Comparison of ENCODE assay signal across 19 mouse cellular contexts in the genomic region with DNA sequence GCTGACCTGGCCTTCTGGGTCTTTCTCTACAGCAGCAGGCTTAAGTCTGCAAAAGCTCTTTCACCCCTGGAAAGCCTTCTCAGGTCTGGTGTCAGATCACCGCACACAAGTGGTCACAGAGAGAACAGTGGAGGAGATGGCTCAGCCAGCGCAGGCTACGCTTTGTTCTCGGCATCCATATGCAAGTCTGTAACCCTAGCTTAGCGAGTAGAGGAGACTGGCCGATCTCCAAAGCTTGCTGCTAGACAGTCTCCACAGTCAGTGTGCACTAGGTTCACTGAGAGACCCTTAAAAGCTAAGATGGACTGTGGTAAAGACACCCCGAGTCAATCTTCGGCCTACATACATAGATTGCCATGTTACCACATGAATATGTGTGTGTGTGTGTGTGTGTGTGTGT.
A peak's percentile ranks its signal among the peaks of the same experiment; 100 is the strongest.
DNase-seq lines count a peak whose midpoint lies in the region; ATAC-seq and TF ChIP-seq lines count a peak whose summit lies in the region.
"Had no signal": no experiment of that assay in that cellular context is flagged by ENCODE, and none has a peak within 500 bp of the region (broad histone marks: within the 10 kb centered on the region; RNA-seq: fewer than 3 reads in every experiment).

No protein-coding gene starts in this region.

- no peaks in the 10 kb centered on the region for H3K27me3 ChIP-seq in heart, embryonic 13.5 days (replicated peaks)
- H3K27me3 ChIP-seq in embryonic facial prominence, embryonic 13.5 days, result no peaks in the 10 kb centered on the region
- no peaks in the 10 kb centered on the region for H3K27me3 ChIP-seq in neural tube, embryonic 14.5 days (ENCODE audit: control insufficient read depth, insufficient read depth, low read length)
- H3K27me3 ChIP-seq: liver, embryonic 13.5 days; megakaryocyte, embryonic 14.5 days had no signal

- peak overlapping the region; percentile 59; the same call in 1 of the 2 replicates for H3K9ac ChIP-seq in heart, embryonic 13.5 days
- H3K9ac ChIP-seq in embryonic facial prominence, embryonic 13.5 days, result 0 out of 2 replicates have a peak overlapping the region, but pooled peaks have one; percentile 8
- H3K9ac ChIP-seq in neural tube, embryonic 14.5 days (replicated peaks; ENCODE audit: low read depth, low read length), result no peak overlapping the region
- H3K9ac ChIP-seq: liver, embryonic 13.5 days had no signal

- H3K4me2 ChIP-seq in heart, embryonic 13.5 days, result no peak overlapping the region
- H3K4me2 ChIP-seq in embryonic facial prominence, embryonic 13.5 days, result no peak overlapping the region
- H3K4me2 ChIP-seq in neural tube, embryonic 14.5 days (ENCODE audit: low read depth, low read length), result no peak overlapping the region
- H3K4me2 ChIP-seq: liver, embryonic 13.5 days had no signal

- no peaks in the 10 kb centered on the region for H3K36me3 ChIP-seq in heart, embryonic 13.5 days
- H3K36me3 ChIP-seq in embryonic facial prominence, embryonic 13.5 days, result 0 out of 2 replicates have a peak, but pooled peaks cover 2% of the 10 kb centered on the region
- no peaks in the 10 kb centered on the region for H3K36me3 ChIP-seq in neural tube, embryonic 14.5 days (ENCODE audit: control insufficient read depth, insufficient read depth, low read length)
- H3K36me3 ChIP-seq: liver, embryonic 13.5 days had no signal

- 0 out of 2 replicates have a peak overlapping the region, but pooled peaks have one; percentile 39 for H3K27ac ChIP-seq in heart, embryonic 13.5 days (replicated peaks)
- H3K27ac ChIP-seq in layer of hippocampus, adult 2 months, result peak overlapping the region; percentile 89
- 0 out of 2 replicates have a peak overlapping the region, but pooled peaks have one; percentile 74 for H3K27ac ChIP-seq in embryonic facial prominence, embryonic 13.5 days
- H3K27ac ChIP-seq in neural tube, embryonic 14.5 days (ENCODE audit: low read depth, low read length), result 0 out of 2 replicates have a peak overlapping the region, but pooled peaks have one; percentile 67
- H3K27ac ChIP-seq: liver, embryonic 13.5 days had no signal

- H3K4me3 ChIP-seq in heart, embryonic 13.5 days, result no peak overlapping the region
- no peak overlapping the region for H3K4me3 ChIP-seq in layer of hippocampus, adult 2 months
- H3K4me3 ChIP-seq in embryonic facial prominence, embryonic 13.5 days, result no peak overlapping the region
- H3K4me3 ChIP-seq in neural tube, embryonic 14.5 days (ENCODE audit: low read depth, low read length), result no peak overlapping the region
- H3K4me3 ChIP-seq: gastrocnemius, adult 2 months; liver, embryonic 13.5 days; megakaryocyte, embryonic 14.5 days had no signal

- H3K9me3 ChIP-seq in heart, embryonic 13.5 days, result no peaks in the 10 kb centered on the region
- no peaks in the 10 kb centered on the region for H3K9me3 ChIP-seq in embryonic facial prominence, embryonic 13.5 days
- H3K9me3 ChIP-seq in neural tube, embryonic 14.5 days (ENCODE audit: control insufficient read depth, low read length), result no peaks in the 10 kb centered on the region
- H3K9me3 ChIP-seq: liver, embryonic 13.5 days; megakaryocyte, embryonic 14.5 days had no signal

- DNase-seq in heart, postnatal 4 days, result no peak
- no peak for DNase-seq in layer of hippocampus, adult 2 months (ENCODE audit: low spot score in 2 of 2)
- no peak for DNase-seq in layer of hippocampus, adult 8-10 months (ENCODE audit: low spot score in 2 of 2)
- DNase-seq in adipocyte (ENCODE audit: low spot score), result no peak
- DNase-seq in left cerebral cortex, adult 9 months (ENCODE audit: low spot score in 2 of 2), result no peak
- DNase-seq: adrenal gland, postnatal 10 days; cerebellum, adult 11 months; cerebellum, postnatal 25 days; gastrocnemius, adult 2 months; heart, postnatal 10 days; kidney, postnatal 10 days; liver, embryonic 13.5 days; lung, postnatal 10 days; retina, postnatal 1 day; thymus, adult 2 months had no signal

- no peak for ATAC-seq in heart, embryonic 13.5 days (ENCODE audit: extremely low read depth, insufficient number of reproducible peaks, low FRiP score, low TSS enrichment)
- ATAC-seq in embryonic facial prominence, embryonic 13.5 days (ENCODE audit: insufficient number of reproducible peaks, insufficient read depth, low FRiP score, low TSS enrichment, low read depth), result no peak
- no peak for ATAC-seq in neural tube, embryonic 14.5 days (ENCODE audit: low read depth)

- 81% methylated on average over 8 of the region's 8 CpGs for WGBS in heart, embryonic 13.5 days
- WGBS in embryonic facial prominence, embryonic 13.5 days, result 66% methylated on average over 8 of the region's 8 CpGs
- 77% methylated on average over 8 of the region's 8 CpGs for WGBS in neural tube, embryonic 14.5 days

- no peak for TF ChIP-seq CTCF in layer of hippocampus, adult 2 months (conservative IDR thresholded peaks at IDR 0.05)

- peaks cover 75% of the 10 kb centered on the region for H3K4me1 ChIP-seq in heart, embryonic 13.5 days
- H3K4me1 ChIP-seq in embryonic facial prominence, embryonic 13.5 days, result peaks cover 48% of the 10 kb centered on the region
- H3K4me1 ChIP-seq in neural tube, embryonic 14.5 days (ENCODE audit: control insufficient read depth, insufficient read depth, low read length), result peaks cover 26% of the 10 kb centered on the region

Comparison
In these comparisons a context has a peak if more than half of its experiments do, and no peak if none do; other contexts are left out.
1. H3K27ac ChIP-seq: peak in every context shown above with its lines; median percentile 89 in layer of hippocampus, adult 2 months; 74 in embryonic facial prominence, embryonic 13.5 days; 67 in neural tube, embryonic 14.5 days; 39 in heart, embryonic 13.5 days.